20 mouse cellular contexts compared by ENCODE assay signal in genomic region chr16:87556320-87556719, GRCm38 (mm10). TPM values are rescaled to one million over a fixed set of nuclear protein-coding genes. Genes with fewer than 3 reads are reported as not detected.
DNase-seq lines count a peak whose midpoint lies in the region; ATAC-seq and TF ChIP-seq lines count a peak whose summit lies in the region.
"Had no signal": no experiment of that assay in that cellular context is flagged by ENCODE, and none has a peak within 500 bp of the region (broad histone marks: within the 10 kb centered on the region; RNA-seq: fewer than 3 reads in every experiment).

No protein-coding gene starts in this region.

- ATAC-seq in heart, postnatal 0 days (ENCODE audit: insufficient read depth, low read depth), result peak; percentile 47; the same call in 1 of the 2 replicates
- peak; percentile 20; the same call in 1 of the 2 replicates for ATAC-seq in granulocyte monocyte progenitor cell, adult 5-6 weeks (replicated peaks; ENCODE audit: poor library complexity, severe bottlenecking)
- peak; percentile 78; the same call in 1 of the 2 replicates for ATAC-seq in stomach, embryonic 14.5 days (ENCODE audit: insufficient number of reproducible peaks, insufficient read depth, low FRiP score, low read depth)
- ATAC-seq: forebrain, embryonic 16.5 days; hindbrain, embryonic 16.5 days; inflammation-experienced regulatory T-cells, adult 6 months had no signal

- TF ChIP-seq EP300 in heart, postnatal 0 days (IDR thresholded peaks at IDR 0.05; ENCODE audit: low read depth), result no peak

- WGBS in heart, postnatal 0 days, result 19% methylated on average over 8 of the region's 8 CpGs
- 26% methylated on average over 8 of the region's 8 CpGs for WGBS in stomach, embryonic 14.5 days

- H3K4me2 ChIP-seq in heart, postnatal 0 days (ENCODE audit: low read depth, low read length), result no peak overlapping the region
- H3K4me2 ChIP-seq in stomach, embryonic 14.5 days (replicated peaks; ENCODE audit: low read depth, low read length), result no peak overlapping the region
- H3K4me2 ChIP-seq: embryonic facial prominence, embryonic 12.5 days; hindbrain, embryonic 12.5 days had no signal

- no peak overlapping the region for H3K4me3 ChIP-seq in heart, postnatal 0 days (ENCODE audit: low read depth, low read length)
- H3K4me3 ChIP-seq in stomach, embryonic 14.5 days (ENCODE audit: low read depth, low read length), result no peak overlapping the region
- H3K4me3 ChIP-seq: embryonic facial prominence, embryonic 12.5 days; hindbrain, embryonic 12.5 days had no signal

- H3K27me3 ChIP-seq in heart, postnatal 0 days (ENCODE audit: control insufficient read depth, insufficient read depth, low read length), result no peaks in the 10 kb centered on the region
- H3K27me3 ChIP-seq in stomach, embryonic 14.5 days (ENCODE audit: control insufficient read depth, insufficient read depth, low read length), result no peaks in the 10 kb centered on the region
- H3K27me3 ChIP-seq: embryonic facial prominence, embryonic 12.5 days; hindbrain, embryonic 12.5 days had no signal

- DNase-seq in heart, postnatal 0 days (ENCODE audit: low spot score), result peak; percentile 36
- no peak for DNase-seq in heart, postnatal 10 days
- peak; percentile 7 for DNase-seq in adipocyte (ENCODE audit: low spot score)
- no peak for DNase-seq in ovary, adult 18-20 months (ENCODE audit: low spot score)
- DNase-seq in adrenal gland, adult 18-20 months (ENCODE audit: low spot score in 2 of 2), result no peak
- no peak for DNase-seq in adrenal gland, adult 2 months
- DNase-seq: adrenal gland, postnatal 14 days; cerebellum, adult 11-12 months; cerebellum, adult 9-10 months; cerebellum, postnatal 25 days; gastrocnemius, postnatal 14 days; heart, postnatal 36 days had no signal

- intact Hi-C loops in heart, postnatal 10 days (cut with DNase I), result no loop called here

- H3K9ac ChIP-seq in heart, postnatal 0 days (replicated peaks; ENCODE audit: low read depth, low read length), result no peak overlapping the region
- H3K9ac ChIP-seq in stomach, embryonic 14.5 days (replicated peaks; ENCODE audit: low read depth, low read length), result no peak overlapping the region
- H3K9ac ChIP-seq: embryonic facial prominence, embryonic 12.5 days; hindbrain, embryonic 12.5 days had no signal

- no peaks in the 10 kb centered on the region for H3K36me3 ChIP-seq in heart, postnatal 0 days (replicated peaks; ENCODE audit: control insufficient read depth, insufficient read depth, low read length)
- H3K36me3 ChIP-seq in stomach, embryonic 14.5 days (ENCODE audit: control insufficient read depth, insufficient read depth, low read length), result no peaks in the 10 kb centered on the region
- H3K36me3 ChIP-seq: embryonic facial prominence, embryonic 12.5 days; hindbrain, embryonic 12.5 days had no signal

- TF ChIP-seq CTCF in heart, postnatal 0 days (IDR thresholded peaks at IDR 0.05; ENCODE audit: low read depth), result no peak

- H3K27ac ChIP-seq in heart, postnatal 0 days (ENCODE audit: low read depth), result no peak overlapping the region
- H3K27ac ChIP-seq in stomach, embryonic 14.5 days (ENCODE audit: low read length), result no peak overlapping the region
- H3K27ac ChIP-seq: embryonic facial prominence, embryonic 12.5 days; hindbrain, embryonic 12.5 days had no signal

- H3K4me1 ChIP-seq in heart, postnatal 0 days (ENCODE audit: control insufficient read depth, insufficient read depth), result peaks cover 12% of the 10 kb centered on the region
- no peaks in the 10 kb centered on the region for H3K4me1 ChIP-seq in stomach, embryonic 14.5 days (ENCODE audit: control insufficient read depth, insufficient read depth, low read length)
- H3K4me1 ChIP-seq: embryonic facial prominence, embryonic 12.5 days; hindbrain, embryonic 12.5 days had no signal

- no peaks in the 10 kb centered on the region for H3K9me3 ChIP-seq in heart, postnatal 0 days (replicated peaks; ENCODE audit: control insufficient read depth, low read length)
- no peaks in the 10 kb centered on the region for H3K9me3 ChIP-seq in stomach, embryonic 14.5 days (ENCODE audit: control insufficient read depth, low read depth, low read length)
- H3K9me3 ChIP-seq: embryonic facial prominence, embryonic 12.5 days; hindbrain, embryonic 12.5 days had no signal

RNA-seq across cellular contexts. Expression of gene Map3k7cl, which starts 3.2 kb away (rescaled TPM):
- 0.43 and 3.6 TPM in 2 replicates for total RNA-seq in heart, postnatal 0 days (2014; rRNA removed; ENCODE audit: low replicate concordance)
- polyA plus RNA-seq in heart, postnatal 0 days (2015; fragmentation: Nextera tagmentation; extraction: Ambion mirVana), result 0.73 and 1.0 TPM in 2 replicates
- total RNA-seq in heart, postnatal 10 days (2021), result 1 to 10 TPM; 5.6 to 7.4 TPM
- not detected in 2 replicates for total RNA-seq in granulocyte monocyte progenitor cell, adult 5-6 weeks (2014; fragmentation: Nextera tagmentation)
- not detected in 2 replicates for total RNA-seq in granulocyte monocyte progenitor cell, adult 5-6 weeks (2017)
- 0.39 and 0.66 TPM in 2 replicates for polyA plus RNA-seq in stomach, embryonic 14.5 days (2014; fragmentation: Nextera tagmentation; extraction: Ambion mirVana)
- total RNA-seq in adrenal gland, adult 18-20 months (2021), result 1 to 10 TPM in 1 of 2 experiments, under 1 TPM in 1; 0.50 to 1.7 TPM
- total RNA-seq in adrenal gland, adult 2 months (2021), result 1 to 10 TPM in 1 of 2 experiments, under 1 TPM in 1; 0.72 to 1.4 TPM
- polyA plus RNA-seq in adrenal gland, adult 2 months (2012; rRNA removed), result 0.69 and 0.89 TPM in 2 replicates
- total RNA-seq: ES-E14 had no signal
- polyA plus RNA-seq: embryonic facial prominence, embryonic 12.5 days; hindbrain, embryonic 16.5 days; inflammation-experienced regulatory T-cells, adult 6 months had no signal

Comparison
In these comparisons a context has a peak if more than half of its experiments do, and no peak if none do; other contexts are left out.
1. DNase-seq: peak in heart, postnatal 0 days (single experiment) and adipocyte (single experiment); none in heart, postnatal 10 days (0 of 2), ovary, adult 18-20 months (single experiment), adrenal gland, adult 18-20 months (0 of 2) and adrenal gland, adult 2 months (single experiment).
2. ATAC-seq: peak in every context shown above with its lines; median percentile 78 in stomach, embryonic 14.5 days; 47 in heart, postnatal 0 days; 20 in granulocyte monocyte progenitor cell, adult 5-6 weeks.